Mouse (Mus musculus) brain, embryonic 14.5 days (tissue): Measurements from ENCODE around the gene Nynrin. TPM values are rescaled to one million over a fixed set of nuclear protein-coding genes. Genes with fewer than 3 reads are reported as not detected.

Experiments
- DNase-seq: peaks from one replicate; pipeline ENCODE4 v3.0.0-alpha.2; 2011; ENCODE audit warnings: low read depth
- CTCF ChIP-seq: fragments of 200-500 bp; IDR thresholded peaks from 2 replicates; pipeline ENCODE4 v1.5.1; 2012; ENCODE audit warnings: inconsistent platforms, mild to moderate bottlenecking, moderate library complexity, borderline replicate concordance; ENCODE audit not compliant: insufficient read depth, insufficient read length; ENCODE audit errors: extremely low read depth
- POLR2A ChIP-seq: fragments of 200-500 bp; IDR thresholded peaks from 2 replicates; pipeline ENCODE4 v1.6.1; 2012; ENCODE audit warnings: mild to moderate bottlenecking, inconsistent platforms, borderline replicate concordance; ENCODE audit not compliant: poor library complexity, insufficient read depth, insufficient read length, severe bottlenecking; ENCODE audit errors: extremely low read depth
- polyA plus RNA-seq: library from polyadenylated mRNA; depleted of rRNA; stranded (reverse); fragments of >200 nt; gene quantifications from 2 replicates; pipeline ENCODE4 v1.2.3, GENCODE M21; 2012

Nynrin gene
- polyA plus RNA-seq, 1 experiment: 24.1 TPM

DNA sequence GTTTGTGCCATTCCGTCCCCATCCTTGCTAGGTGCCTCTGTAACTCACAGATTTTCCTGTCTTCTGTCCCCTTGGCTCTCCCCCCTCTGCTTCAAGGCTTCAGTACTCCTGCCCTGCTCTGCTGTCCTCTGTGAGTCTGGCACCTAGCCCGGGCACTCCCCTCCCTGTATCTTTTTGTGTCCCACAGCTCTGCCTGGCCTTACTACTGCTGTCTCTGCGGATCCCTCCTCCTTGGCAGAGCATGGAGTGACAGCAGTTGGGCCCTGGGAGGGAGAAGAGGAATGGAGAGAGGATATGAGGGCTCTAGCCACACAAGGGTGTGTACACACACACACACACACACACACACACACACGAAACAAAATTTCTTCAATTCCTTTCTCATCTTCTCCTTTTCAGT, 30.4 kb downstream of the Nynrin start, which contains the start of gene Cbln3:
Gene Cbln3, minus strand, starts transcription at position 227 of the 400 bp plus-strand sequence.
- peak; percentile 83 for DNase-seq
- TF ChIP-seq POLR2A: no peak
- no peak for TF ChIP-seq CTCF

DNA sequence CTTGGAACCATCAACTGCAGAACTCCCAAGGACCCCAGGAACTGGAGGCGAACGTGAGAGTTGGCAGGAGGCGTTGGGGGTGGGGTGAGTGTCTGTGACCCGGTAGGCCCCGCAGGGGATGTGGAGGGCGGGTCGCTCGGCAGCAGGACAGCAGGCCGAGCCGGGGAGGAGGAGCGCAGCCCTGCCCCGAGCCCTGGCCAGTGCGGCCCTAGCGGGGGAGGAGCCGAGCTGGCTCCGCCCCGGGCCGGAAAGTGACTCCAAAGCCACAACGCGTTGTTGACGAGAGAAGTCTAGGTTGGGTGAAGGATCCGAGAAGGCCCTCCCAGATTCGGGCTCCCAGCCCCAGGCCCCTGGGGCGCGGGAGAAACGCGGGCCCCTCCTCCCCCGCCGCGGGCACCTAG, 30.9 kb downstream of the Nynrin start, which contains the start of gene Khnyn:
Gene Khnyn, plus strand, starts transcription at position 235 of the 401 bp plus-strand sequence.
- peak; percentile 89 for DNase-seq

GRCm38 (mm10) chr14:55885114-55885790, 31.4 kb downstream of the Nynrin start:
- no peak for TF ChIP-seq POLR2A
- no peak for TF ChIP-seq CTCF
- DNase-seq: peak; percentile 42

More for the DNA sequence above, 30.9 kb downstream of the Nynrin start, which contains the start of gene Khnyn:
- TF ChIP-seq POLR2A (peak; percentile 35; the same call in 1 of the 2 replicates), CTCF (no peak)

DNA sequence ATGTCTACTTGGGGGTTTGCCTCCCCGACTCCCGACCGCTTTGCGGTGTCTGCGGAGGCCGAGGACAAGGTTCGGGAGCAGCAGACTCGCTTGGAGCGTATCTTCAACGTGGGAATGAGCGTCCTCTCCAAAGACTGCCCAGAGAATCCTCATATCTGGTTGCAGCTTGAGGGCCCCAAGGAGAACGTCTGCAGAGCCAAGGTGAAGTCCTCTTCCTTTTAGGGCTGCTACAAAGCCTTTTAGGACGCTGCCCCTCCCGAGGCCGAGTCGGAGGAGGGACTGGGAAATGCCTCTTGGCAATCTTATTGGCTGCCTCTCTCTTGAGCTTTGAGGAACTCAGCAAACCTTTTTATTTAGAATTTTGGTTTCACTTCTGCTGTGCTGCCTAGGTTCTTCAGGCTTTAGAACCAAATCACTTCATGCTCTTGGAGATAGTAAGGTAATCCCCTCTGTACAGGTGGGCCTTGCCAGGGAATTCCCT, 32.0 kb downstream of the Nynrin start:
- peak; percentile 27 for DNase-seq
- TF ChIP-seq CTCF (no peak), POLR2A (no peak)

DNA sequence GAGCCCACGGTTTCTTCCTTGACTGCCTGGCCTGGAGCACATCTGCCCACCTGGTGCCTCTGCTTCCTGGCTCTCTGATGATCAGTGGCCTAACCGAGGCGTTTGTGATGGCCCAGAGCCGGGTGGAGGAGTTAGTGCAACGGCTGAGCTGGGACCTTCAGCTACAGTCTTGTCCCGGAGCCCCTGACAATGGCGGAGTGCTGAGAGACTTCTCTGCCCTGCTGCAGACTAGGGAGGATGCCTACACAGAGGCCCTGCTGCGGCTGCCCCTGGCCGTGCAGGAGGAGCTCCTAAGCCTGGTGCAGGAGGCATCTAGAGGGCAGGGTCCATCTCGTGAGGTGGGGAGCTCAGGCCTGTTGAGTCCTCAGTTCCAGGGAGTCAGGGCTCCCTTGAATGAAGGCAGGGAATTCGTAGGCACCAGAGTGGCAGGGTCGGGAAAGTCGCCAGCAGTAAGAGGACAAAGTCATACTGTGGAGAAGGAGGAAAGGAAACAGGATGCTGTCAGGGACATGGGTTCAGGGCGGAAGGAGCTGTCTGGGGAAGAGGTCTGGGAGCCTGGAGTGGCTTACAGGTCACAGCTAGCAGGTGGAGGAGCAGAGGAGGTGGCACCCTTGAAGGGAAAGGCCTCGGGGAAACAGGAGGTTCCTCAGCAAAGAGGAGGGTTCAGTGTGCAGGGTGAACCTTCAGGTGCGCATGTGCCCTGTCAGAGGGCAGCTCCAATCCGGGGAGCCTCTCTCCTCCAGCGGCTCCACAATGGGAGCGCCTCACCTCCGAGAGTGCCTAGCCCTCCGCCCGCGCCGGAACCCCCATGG, 33.0 kb downstream of the Nynrin start:
- TF ChIP-seq POLR2A (no peak), CTCF (no peak)
- DNase-seq: no peak

DNA sequence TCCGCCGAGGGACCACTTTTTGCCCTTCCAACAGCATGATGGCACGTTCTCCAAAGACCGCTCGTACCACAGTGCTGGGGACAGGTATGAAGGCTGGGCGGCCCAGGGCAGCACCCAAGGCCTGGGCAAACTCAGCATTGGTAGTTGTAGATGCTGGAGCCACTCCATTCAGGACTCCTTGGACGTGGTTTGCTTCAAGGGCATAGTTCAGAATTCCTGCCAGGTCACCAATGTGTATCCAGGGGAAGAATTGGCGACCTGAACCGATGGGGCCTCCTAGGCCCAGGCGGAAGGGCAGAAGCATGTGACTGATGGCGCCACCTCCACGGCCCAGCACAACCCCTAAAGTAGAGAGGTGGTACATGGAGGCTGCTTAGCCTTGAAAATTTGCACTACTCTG, 43.9 kb downstream of the Nynrin start:
- TF ChIP-seq POLR2A: no peak
- no peak for TF ChIP-seq CTCF

DNA sequence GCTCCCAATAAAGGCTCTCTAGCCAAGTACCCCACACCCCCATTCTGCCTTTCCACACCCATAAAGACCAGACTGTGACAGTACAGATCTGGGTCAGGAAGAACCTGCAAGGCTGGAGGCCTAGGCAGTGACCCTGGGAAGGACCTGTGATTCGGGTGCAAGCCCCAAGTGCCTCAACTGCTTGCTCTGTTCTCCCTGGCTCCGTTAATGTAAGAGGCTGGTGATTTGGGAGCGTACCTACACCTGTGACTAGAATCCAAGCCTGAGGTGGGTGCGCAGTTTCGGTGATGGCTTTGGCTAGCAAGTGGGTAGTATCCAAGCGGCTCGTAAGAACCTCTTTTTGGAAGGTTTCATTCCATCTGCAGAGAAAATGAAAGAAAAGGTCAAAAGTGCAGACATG, 45.1 kb downstream of the Nynrin start:
- TF ChIP-seq CTCF (no peak), POLR2A (no peak)
- DNase-seq: no peak

More for the DNA sequence above, 43.9 kb downstream of the Nynrin start:
- no peak for DNase-seq

DNA sequence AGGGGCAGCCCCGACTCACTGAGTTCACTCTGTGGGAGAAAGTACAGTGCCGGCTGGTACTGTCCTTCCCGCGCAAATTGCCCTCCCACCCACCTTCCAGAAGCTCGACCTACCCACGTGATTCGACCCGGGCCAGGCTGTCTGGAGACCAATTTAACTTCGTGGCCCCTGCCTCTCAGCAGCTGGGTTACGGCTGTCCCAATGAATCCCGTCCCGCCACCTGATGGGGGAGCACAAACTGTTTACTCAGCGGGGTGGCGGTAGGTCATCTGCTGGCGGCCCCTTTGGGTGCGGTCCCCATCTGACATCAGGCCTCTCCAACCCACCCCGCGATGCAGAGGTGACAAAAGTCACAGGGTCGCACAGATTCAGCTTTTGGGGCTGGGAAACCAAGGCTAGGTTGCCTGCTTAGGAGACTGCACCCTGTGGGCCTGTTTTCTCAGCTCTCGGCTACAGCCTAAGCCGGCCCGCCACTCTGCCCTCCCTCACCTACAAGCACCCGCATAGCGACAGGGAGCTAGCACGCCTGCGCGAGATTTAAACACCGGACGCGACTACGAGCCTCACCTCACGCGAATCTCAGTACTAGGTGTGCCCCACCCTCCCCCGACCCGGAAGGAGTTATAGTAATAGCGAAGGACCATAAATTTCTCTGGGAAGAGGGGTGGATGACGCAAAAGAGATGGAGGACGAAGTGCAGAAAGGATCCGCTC, 46.0 kb downstream of the Nynrin start, which contains the start of gene Sdr39u1:
Gene Sdr39u1, minus strand, starts transcription at position 593 of the 713 bp plus-strand sequence.
- TF ChIP-seq POLR2A: peak; percentile 39; the same call in 1 of the 2 replicates
- TF ChIP-seq CTCF: no peak
- peak; percentile 97 for DNase-seq

DNA sequence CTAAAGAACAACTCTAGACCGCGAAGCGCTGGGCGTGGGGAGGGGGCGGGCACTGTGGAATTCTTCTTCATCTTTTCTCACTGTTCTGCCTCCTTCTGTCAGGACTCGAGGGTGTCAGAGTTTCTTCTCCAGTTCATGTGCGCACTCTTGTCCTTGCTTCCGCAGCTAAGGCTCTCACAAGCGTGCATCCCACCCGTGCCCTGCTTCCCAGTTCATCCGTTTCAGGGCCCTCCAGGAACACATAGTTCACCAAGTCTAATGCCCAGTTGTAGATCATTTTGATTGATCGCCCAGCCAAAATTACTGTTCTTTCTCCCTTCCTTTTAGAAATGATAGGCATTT, 46.6 kb downstream of the Nynrin start:
- DNase-seq: no peak
- no peak for TF ChIP-seq POLR2A
- no peak for TF ChIP-seq CTCF

GRCm38 (mm10) chr14:55905518-55905917, 51.7 kb downstream of the Nynrin start:
- no peak for DNase-seq

DNA sequence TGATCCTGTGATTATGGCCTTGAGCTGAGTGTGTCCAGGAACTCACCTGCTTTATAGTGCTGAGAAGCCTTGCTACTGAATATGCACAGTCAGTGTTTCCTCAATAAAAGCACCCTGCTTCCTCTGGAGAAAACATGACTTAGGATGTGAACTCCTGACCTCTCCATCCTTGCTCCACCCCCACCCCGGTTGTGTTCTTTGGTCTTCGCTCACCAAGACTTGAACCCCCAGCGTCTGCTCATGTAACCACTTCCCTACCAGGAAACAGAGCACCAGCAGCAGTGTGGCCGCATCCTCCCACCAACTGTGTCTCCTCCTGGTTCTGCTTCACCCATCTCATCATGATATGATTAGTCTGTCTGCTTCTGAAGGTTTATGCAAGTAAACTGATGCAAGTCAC, 59.6 kb downstream of the Nynrin start:
- no peak for DNase-seq
- no peak for TF ChIP-seq POLR2A
- TF ChIP-seq CTCF: no peak

More at GRCm38 (mm10) chr14:55905518-55905917, 51.7 kb downstream of the Nynrin start:
- TF ChIP-seq POLR2A (no peak), CTCF (peak; percentile 40; the same call in 1 of the 2 replicates)
